Mouse (Mus musculus): ENCODE data around the gene Trpd52l3.

- TF ChIP-seq CTCF (IDR thresholded peaks at IDR 0.05; ENCODE audit: low read depth) = peak; percentile 68
- TF ChIP-seq EP300 (IDR thresholded peaks at IDR 0.05; ENCODE audit: low read depth) = no peak
These were observed 42.3 kb downstream of the Trpd52l3 start for GRCm38 (mm10) chr19:30045857-30046256.
